Mouse (Mus musculus): Measurements from ENCODE around the gene Cish.

Cish gene

GRCm38 (mm10) chr9:107298876-107299275 is 3.0 kb downstream of the Cish start:
- WGBS: 80% methylated on average over 6 of the region's 6 CpGs

- 93% methylated on average over 7 of the region's 7 CpGs for whole genome bisulfite sequencing
Measured at GRCm38 (mm10) chr9:107299783-107300182, 4.0 kb downstream of the Cish start.

- WGBS: 93% methylated on average over 30 of the region's 30 CpGs
Measured at GRCm38 (mm10) chr9:107300224-107300973, 4.6 kb downstream of the Cish start.

GRCm38 (mm10) chr9:107301554-107302331 is 5.9 kb downstream of the Cish start:
- 85% methylated on average over 17 of the region's 17 CpGs for WGBS

- WGBS: 77% methylated on average over 7 of the region's 7 CpGs
Measured at GRCm38 (mm10) chr9:107302592-107302991, 6.8 kb downstream of the Cish start.

- 53% methylated on average over 9 of the region's 9 CpGs for WGBS
Measured at GRCm38 (mm10) chr9:107303121-107303820, 7.4 kb downstream of the Cish start.

- 86% methylated on average over 5 of the region's 5 CpGs for WGBS
Measured at GRCm38 (mm10) chr9:107303900-107304299, 8.1 kb downstream of the Cish start.

- 94% methylated on average over 3 of the region's 3 CpGs for WGBS
Measured at GRCm38 (mm10) chr9:107304383-107304782, 8.6 kb downstream of the Cish start.

- 96% methylated on average over 4 of the region's 4 CpGs for WGBS
Measured at GRCm38 (mm10) chr9:107305012-107305411, 9.2 kb downstream of the Cish start.

GRCm38 (mm10) chr9:107305601-107306542 is 10.0 kb downstream of the Cish start:
- WGBS: 73% methylated on average over 13 of the region's 13 CpGs

- 96% methylated on average over 1 of the region's 1 CpGs for WGBS
Measured at GRCm38 (mm10) chr9:107306673-107307072, 10.8 kb downstream of the Cish start.

GRCm38 (mm10) chr9:107307099-107307872 is 11.5 kb downstream of the Cish start:
- WGBS: 77% methylated on average over 11 of the region's 11 CpGs

- 39% methylated on average over 12 of the region's 12 CpGs for WGBS
Measured at GRCm38 (mm10) chr9:107307886-107308285, 12.1 kb downstream of the Cish start.

GRCm38 (mm10) chr9:107308346-107309000 is 12.6 kb downstream of the Cish start:
- WGBS: 86% methylated on average over 9 of the region's 9 CpGs

GRCm38 (mm10) chr9:107309171-107309570 is 13.3 kb downstream of the Cish start:
- 81% methylated on average over 9 of the region's 9 CpGs for WGBS

- 83% methylated on average over 5 of the region's 5 CpGs for WGBS
Measured at GRCm38 (mm10) chr9:107309600-107309999, 13.8 kb downstream of the Cish start.

GRCm38 (mm10) chr9:107312811-107313584 is 17.2 kb downstream of the Cish start:
- WGBS: 62% methylated on average over 10 of the region's 10 CpGs

- WGBS: 93% methylated on average over 3 of the region's 3 CpGs
Measured at GRCm38 (mm10) chr9:107313926-107314325, 18.1 kb downstream of the Cish start.

GRCm38 (mm10) chr9:107315791-107316190 is 20.0 kb downstream of the Cish start:
- WGBS: 86% methylated on average over 2 of the region's 2 CpGs

All from cerebral cortex, adult 2 months (tissue).